ENCODE assay signal across 1 mouse cellular context in the genomic region with DNA sequence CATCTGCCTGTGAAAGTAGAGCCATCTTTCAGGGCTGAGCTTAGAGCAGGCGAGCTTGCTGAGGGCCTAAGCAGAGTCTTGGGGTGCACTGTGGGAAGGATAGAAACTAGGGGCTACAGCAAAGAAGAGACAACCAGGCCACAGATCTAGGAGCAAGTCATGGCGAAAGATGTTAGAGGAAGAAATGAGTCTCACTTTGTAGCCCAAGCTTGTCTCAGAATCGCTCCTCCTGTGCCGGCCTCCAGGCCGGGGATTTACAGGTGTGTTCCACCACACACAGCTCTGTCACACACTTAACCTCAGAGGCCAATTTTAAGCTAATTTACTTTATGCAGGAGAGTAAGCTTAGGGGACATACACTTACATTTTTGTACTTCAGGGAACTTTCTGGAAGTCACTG.
TF ChIP-seq lines count a peak whose summit lies in the region.

No protein-coding gene starts in this region.

TF ChIP-seq in CH12.LX, 34 proteins besides CTCF, POLR2A, EP300 and RAD21:
- no peak for TF ChIP-seq CHD1 (IDR thresholded peaks at IDR 0.05; ENCODE audit: low read depth, low read length)
- TF ChIP-seq ZNF384 (IDR thresholded peaks at IDR 0.05; ENCODE audit: low read depth, low read length): peak; percentile 33; the same call in 1 of the 2 replicates
- no peak for TF ChIP-seq BHLHE40 (IDR thresholded peaks at IDR 0.05; ENCODE audit: low read depth, low read length)
- peak; percentile 65; the same call in 1 of the 2 replicates for TF ChIP-seq TCF12 (IDR thresholded peaks at IDR 0.05; ENCODE audit: low read depth, low read length)
- TF ChIP-seq HCFC1 (IDR thresholded peaks at IDR 0.05; ENCODE audit: low read depth, low read length): no peak
- TF ChIP-seq ZMIZ1 (IDR thresholded peaks at IDR 0.05; ENCODE audit: low read depth, low read length): no peak
- peak; percentile 66; the same call in 1 of the 2 replicates for TF ChIP-seq IRF4 (IDR thresholded peaks at IDR 0.05; ENCODE audit: low read depth, low read length)
- no peak for TF ChIP-seq MAFK (IDR thresholded peaks at IDR 0.05; ENCODE audit: insufficient replicate concordance, low read length)
- TF ChIP-seq ELF1 (IDR thresholded peaks at IDR 0.05; ENCODE audit: low read depth, low read length): no peak
